Mouse (Mus musculus) Patski (cell line): ENCODE results near the gene Ficd. TPM values are rescaled to one million over a fixed set of nuclear protein-coding genes. Genes with fewer than 3 reads are reported as not detected.

Source experiments
- ATAC-seq: fragments of 100-300 bp; one replicate; pipeline ENCODE4 v1.8.0; 2021
- CTCF ChIA-PET: fragments of 350-600 bp; sonication (Branson Sonifier 250); formaldehyde crosslinking; loops from one replicate; lab custom pipeline; 2022; ENCODE audit warnings: inconsistent platforms; lab: Charles Lee
- POLR2A ChIA-PET: fragments of 350-600 bp; sonication (Branson Sonifier 250); formaldehyde crosslinking; loops from one replicate; lab custom pipeline; 2022; ENCODE audit warnings: antibody characterized with exemption, inconsistent platforms; lab: Charles Lee
- DNase-seq: peaks from one replicate; pipeline ENCODE4 v3.0.0-alpha.2; 2011; ENCODE audit warnings: low read depth, low spot score
- H3K27me3 ChIP-seq: fragments of 371-371 bp; one replicate; pipeline ENCODE4 v1.5.1; 2021
- CTCF ChIP-seq: fragments of 100-300 bp; IDR thresholded peaks from one replicate; pipeline ENCODE4 v1.5.1; 2021
- in situ Hi-C: fragments of 300-500 bp; cut with MboI; formaldehyde crosslinking; loops from 3 replicates; pipeline ENCODE4 v1.11.1; 2018; ENCODE audit warnings: low pct_unique_long_range_greater_than_20kb, mixed read lengths
- polyA plus RNA-seq: library from polyadenylated mRNA; unstranded; gene quantifications from one replicate; pipeline ENCODE4 v1.2.3, GENCODE M21; 2021

Gene Ficd
- polyA plus RNA-seq, 1 experiment from 2014 or later, result 8.5 TPM

DNA sequence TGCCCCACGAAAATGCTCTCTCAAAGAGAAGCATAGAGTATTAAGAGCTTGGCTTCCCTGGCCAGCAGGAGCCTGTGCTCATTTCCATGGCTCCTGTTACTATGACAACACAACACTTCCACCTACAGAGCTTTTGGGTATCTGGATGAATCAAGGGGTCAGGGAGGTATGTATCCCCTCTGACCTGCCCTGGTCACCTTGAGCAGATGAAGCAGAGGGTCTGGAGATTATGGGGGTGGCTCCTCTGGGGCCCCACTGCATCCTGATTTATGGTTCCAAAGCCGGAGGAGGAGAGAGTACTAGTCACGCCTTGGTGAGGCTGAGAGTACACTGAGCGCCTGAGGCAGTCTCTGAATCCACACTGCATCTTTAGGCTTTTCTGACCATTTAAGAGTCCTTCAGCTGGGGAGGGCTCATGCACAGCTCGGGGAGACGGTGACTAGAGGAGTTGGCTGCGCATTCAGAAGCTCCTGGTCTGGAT is 4.9 kb upstream of the Ficd start:
- ChIA-PET CTCF (interaction anchor here (0.8 kb wide), 1 partner anchor 1436 kb away, joined by 3 read pairs; no protein-coding TSS in a partner anchor), POLR2A (no interaction called here)
- TF ChIP-seq CTCF, result no peak
- peaks cover 12% of the 10 kb centered on the region for H3K27me3 ChIP-seq
- ATAC-seq (no peak), DNase-seq (no peak)
- in situ Hi-C loops, result loop anchor here (5.0 to 25.0 kb wide), 4 partner anchors 143 to 823 kb away; partner anchors contain the start of gene Crybb3

DNA sequence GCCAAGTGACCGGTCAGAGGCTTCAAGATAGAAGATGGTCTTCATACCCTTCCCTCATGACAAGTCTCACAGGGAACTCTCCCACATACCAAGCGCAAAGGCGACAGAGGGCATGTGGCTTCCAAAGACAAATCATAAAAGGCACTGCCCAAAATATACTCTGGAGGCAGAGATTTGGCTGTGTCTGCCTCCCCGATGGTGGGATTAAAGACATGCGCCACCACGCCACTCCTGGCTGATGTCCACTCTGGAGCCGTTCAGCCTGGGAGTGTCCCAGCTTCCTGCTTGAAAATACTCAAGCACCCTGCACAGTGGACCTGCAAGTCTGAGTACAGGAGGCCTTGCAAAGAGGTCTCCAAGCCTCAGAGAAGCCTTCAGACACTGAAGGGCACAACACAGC is 4.4 kb upstream of the Ficd start:
- in situ Hi-C loops, result loop anchor here (5.0 to 25.0 kb wide), 4 partner anchors 144 to 824 kb away; partner anchors contain the start of gene Crybb3

DNA sequence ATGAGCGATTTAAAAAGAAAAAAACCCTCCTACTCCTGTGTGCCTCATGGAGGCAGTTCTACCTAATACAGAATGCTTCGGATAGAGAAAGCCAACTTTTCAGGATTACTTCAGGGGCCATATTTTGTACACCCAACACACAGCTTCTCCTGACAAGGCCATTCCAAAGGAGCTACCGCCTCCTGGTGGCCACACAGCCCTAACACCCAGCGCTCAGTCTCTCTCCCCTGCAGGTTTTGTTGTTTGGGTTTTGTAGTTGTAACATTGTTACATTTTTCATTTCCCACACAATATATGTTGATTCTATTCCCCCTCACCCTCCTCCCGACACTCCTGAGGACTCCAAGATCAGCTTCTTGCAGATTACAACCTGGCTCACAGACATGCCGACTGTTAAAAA is 3.4 kb upstream of the Ficd start:
- TF ChIP-seq CTCF, result no peak
- DNase-seq (no peak), ATAC-seq (no peak)
- POLR2A ChIA-PET, result interaction anchor here (0.7 kb wide), 1 partner anchor 190 kb away, joined by 3 read pairs; no protein-coding TSS in a partner anchor
- in situ Hi-C loops, result loop anchor here (5.0 to 25.0 kb wide), 4 partner anchors 145 to 825 kb away; partner anchors contain the start of gene Crybb3
- peaks cover 3% of the 10 kb centered on the region for H3K27me3 ChIP-seq
- CTCF ChIA-PET, result interaction anchor here (1.4 kb wide), 1 partner anchor 11 kb away, joined by 5 read pairs; no protein-coding TSS in a partner anchor

More for the DNA sequence above, 4.4 kb upstream of the Ficd start:
- no peak for DNase-seq
- ChIA-PET POLR2A (no interaction called here), CTCF (no interaction called here)
- no peak for ATAC-seq
- peaks cover 12% of the 10 kb centered on the region for H3K27me3 ChIP-seq
- TF ChIP-seq CTCF, result no peak

DNA sequence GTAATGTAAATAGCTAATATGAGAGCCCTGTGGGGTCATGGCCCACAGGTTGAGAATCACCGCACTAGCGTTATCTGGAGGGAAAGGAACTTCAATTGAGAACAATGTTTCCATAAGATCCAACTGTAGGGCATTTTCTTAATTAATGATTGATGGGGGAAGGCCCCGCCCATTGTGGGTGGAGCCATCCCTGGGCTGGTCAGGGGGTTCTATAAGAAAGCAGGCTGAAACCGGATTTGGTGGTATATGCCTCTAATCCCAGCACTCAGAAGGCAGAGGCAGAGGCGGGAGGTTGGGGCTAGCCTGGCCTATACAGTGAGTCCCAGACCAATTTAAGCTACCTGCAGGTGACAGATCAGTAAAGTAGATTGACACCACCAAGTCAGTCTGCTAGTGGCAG is 1.2 kb upstream of the Ficd start:
- in situ Hi-C loops, result loop anchor here (5.0 to 25.0 kb wide), 4 partner anchors 147 to 827 kb away; partner anchors contain the start of gene Crybb3
- ATAC-seq, result no peak
- ChIA-PET CTCF (interaction anchor here (1.5 kb wide), 1 partner anchor 367 kb away, joined by 3 read pairs; no protein-coding TSS in a partner anchor), POLR2A (interaction anchor here (0.5 kb wide), 2 partner anchors 25 to 93 kb away, joined by 3 read pairs; no protein-coding TSS in a partner anchor)
- no peaks in the 10 kb centered on the region for H3K27me3 ChIP-seq
- DNase-seq, result no peak
- no peak for TF ChIP-seq CTCF

DNA sequence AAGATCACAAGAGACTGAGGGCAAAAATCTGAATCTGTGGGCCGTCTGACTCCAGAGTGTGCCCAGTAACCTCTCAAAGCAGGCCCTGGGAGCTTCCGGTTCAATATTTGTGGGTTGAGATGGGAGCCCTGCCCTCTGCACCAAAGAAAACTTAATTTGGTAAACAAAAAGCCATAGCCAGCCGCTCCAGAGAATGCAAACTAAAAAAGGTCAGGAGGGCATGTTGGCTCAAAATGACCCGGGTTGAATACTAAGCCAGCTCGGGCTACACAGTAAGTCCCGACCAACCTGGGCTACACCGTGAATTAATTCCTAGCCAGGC is 619 bp upstream of the Ficd start:
- DNase-seq, result no peak
- CTCF ChIA-PET, result interaction anchor here (1.5 kb wide), 1 partner anchor 367 kb away, joined by 3 read pairs; no protein-coding TSS in a partner anchor
- TF ChIP-seq CTCF, result no peak
- H3K27me3 ChIP-seq, result no peaks in the 10 kb centered on the region
- no peak for ATAC-seq
- in situ Hi-C loops, result loop anchor here (25.0 kb wide), 1 partner anchor 648 kb away; the partner anchor contains the start of gene Crybb3
- POLR2A ChIA-PET, result interaction anchor here (0.5 to 0.6 kb wide), 2 partner anchors 94 to 806 kb away, joined by 3 read pairs; no protein-coding TSS in a partner anchor

DNA sequence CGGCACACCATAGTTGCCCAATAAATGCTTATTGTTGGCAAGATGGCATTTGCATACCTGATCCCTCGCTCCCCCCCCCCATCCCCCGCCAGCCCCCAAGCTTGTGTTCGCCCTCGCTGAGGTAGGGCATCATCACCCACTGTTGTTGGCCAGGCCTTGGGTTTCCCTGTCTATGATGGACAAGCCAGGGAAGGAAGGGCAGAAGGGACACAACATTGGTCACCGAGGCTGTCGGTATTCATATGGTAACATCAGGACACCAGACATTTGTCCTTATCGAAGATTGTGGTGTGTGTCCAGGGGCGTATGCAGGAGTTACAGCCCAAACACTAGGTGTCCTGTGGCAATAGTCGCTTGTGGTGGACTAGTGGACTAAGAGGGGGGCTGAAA is 505 bp downstream of the Ficd start:
- peak; percentile 9 for ATAC-seq
- CTCF ChIA-PET, result interaction anchor here (1.0 to 1.5 kb wide), 2 partner anchors 11 to 368 kb away, joined by 3 to 4 read pairs; partner anchors contain the start of gene 1700069L16Rik
- TF ChIP-seq CTCF, result no peak
- DNase-seq, result no peak
- POLR2A ChIA-PET, result no interaction called here
- in situ Hi-C loops, result loop anchor here (25.0 kb wide), 1 partner anchor 649 kb away; the partner anchor contains the start of gene Crybb3
- H3K27me3 ChIP-seq, result no peaks in the 10 kb centered on the region

DNA sequence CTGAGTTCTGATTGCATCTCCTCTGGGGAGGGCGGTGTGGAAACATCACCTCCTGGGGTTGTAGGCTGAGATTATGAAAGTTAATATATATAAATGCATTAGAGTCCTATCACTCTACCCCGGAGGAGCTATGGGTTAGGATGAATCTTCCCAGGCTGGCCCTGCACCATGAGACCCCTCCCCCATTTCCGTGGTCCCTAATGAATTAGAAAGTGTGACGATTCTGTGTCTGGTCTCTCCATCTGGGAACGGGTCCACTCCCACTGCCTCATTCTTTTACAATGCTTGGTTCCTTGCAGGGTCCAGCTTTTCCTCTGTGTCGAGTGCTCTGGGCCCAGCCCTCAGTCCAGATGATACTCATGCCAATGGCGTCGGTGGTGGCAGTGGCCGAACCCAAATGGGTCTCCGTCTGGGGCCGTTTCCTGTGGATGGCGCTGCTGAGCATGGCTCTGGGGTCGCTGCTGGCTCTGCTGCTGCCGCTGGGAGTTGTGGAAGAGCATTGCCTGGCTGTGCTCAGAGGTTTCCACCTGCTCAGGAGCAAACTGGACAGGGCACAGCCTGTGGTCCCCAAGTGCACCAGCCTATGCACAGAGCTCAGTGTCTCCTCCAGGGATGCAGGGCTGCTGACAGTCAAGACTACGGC is 1.0 kb downstream of the Ficd start:
- in situ Hi-C loops, result loop anchor here (25.0 kb wide), 1 partner anchor 649 kb away; the partner anchor contains the start of gene Crybb3
- H3K27me3 ChIP-seq, result no peaks in the 10 kb centered on the region
- no peak for TF ChIP-seq CTCF
- ATAC-seq, result no peak
- POLR2A ChIA-PET, result no interaction called here
- CTCF ChIA-PET, result no interaction called here
- DNase-seq, result no peak

DNA sequence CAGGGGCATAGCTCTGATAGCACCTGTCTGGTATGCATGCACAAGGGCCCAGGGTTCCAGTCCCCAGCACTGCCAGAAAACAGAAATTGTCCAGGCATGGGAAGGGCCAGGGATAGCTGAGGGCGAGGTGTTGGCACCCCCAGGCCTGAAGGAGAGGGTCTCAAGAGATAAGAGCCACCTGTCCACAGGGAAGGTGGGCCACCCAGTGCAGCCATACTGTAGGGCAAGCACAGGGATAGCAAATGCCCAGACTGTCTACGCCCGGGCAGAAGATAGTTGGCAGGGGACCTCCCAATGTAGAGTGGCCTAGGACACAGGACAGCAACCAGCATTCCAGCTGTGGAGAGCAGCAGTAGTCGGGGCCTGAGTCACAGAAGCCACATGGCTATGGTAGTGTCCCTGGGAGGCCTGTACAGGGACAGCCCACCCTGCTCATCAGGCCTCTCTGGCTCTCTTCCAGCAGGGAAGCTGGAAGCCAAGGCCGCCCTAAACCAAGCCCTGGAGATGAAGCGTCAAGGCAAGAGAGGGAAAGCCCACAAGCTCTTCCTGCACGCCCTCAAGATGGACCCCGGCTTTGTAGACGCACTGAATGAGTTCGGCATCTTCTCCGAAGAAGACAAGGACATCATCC is 2.1 kb downstream of the Ficd start:
- in situ Hi-C loops, result loop anchor here (25.0 kb wide), 1 partner anchor 650 kb away; the partner anchor contains the start of gene Crybb3
- ChIA-PET POLR2A (interaction anchor here (0.6 to 1.1 kb wide), 2 partner anchors 12 to 96 kb away, joined by 3 read pairs; no protein-coding TSS in a partner anchor), CTCF (no interaction called here)
- TF ChIP-seq CTCF, result no peak
- DNase-seq, result no peak
- H3K27me3 ChIP-seq, result no peaks in the 10 kb centered on the region
- ATAC-seq, result no peak

DNA sequence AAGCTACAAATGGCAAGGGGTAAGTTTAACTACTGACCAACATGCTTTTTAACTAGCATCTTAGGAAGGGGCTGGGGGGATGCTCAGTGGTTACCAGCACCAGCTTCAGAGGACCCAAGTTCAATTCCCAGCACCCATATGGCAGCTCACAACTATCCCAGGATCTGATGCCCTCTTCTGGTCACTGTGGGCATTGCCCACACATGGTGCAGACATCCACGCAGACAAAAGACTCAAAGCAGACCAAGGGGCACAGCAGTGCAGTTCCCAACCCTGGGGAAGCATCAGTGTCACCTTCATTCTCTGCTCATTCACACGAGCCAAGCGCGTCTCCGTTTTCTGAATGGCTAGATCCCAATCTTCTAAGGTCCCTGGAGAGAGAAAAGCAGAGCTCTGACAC is 12.0 kb downstream of the Ficd start:
- no peak for ATAC-seq
- POLR2A ChIA-PET, result no interaction called here
- no peak for DNase-seq
- H3K27me3 ChIP-seq, result no peaks in the 10 kb centered on the region
- in situ Hi-C loops, result loop anchor here (25.0 kb wide), 1 partner anchor 660 kb away; the partner anchor contains the start of gene Crybb3
- no peak for TF ChIP-seq CTCF
- CTCF ChIA-PET, result interaction anchor here (1.4 kb wide), 1 partner anchor 14 kb away, joined by 4 read pairs; no protein-coding TSS in a partner anchor
